Mouse (Mus musculus) neural tube, embryonic 11.5 days (tissue): ENCODE measurements around the gene Rabgap1l. TPM values are rescaled to one million over a fixed set of nuclear protein-coding genes. Genes with fewer than 3 reads are reported as not detected.

Experiments
- ATAC-seq: fragments of 200-750 bp; cut with Nextera tagmentation; 2 replicates; pipeline ENCODE4 v1.8.0; 2017; ENCODE audit warnings: moderate number of reproducible peaks, mild to moderate bottlenecking, moderate TSS enrichment, moderate library complexity; ENCODE audit not compliant: insufficient read depth, low FRiP score, low TSS enrichment
- DNase-seq: peaks from one replicate; pipeline ENCODE4 v3.0.0-alpha.2; 2015; ENCODE audit warnings: low spot score
- H3K27ac ChIP-seq: fragments of 300-500 bp; sonication (generic); 2 replicates; pipeline ENCODE4 v1.5.1; 2014; ENCODE audit warnings: low read depth, mild to moderate bottlenecking, low read length
- H3K27me3 ChIP-seq: fragments of 300-500 bp; sonication (generic); 2 replicates; pipeline ENCODE4 v1.6.1; 2014; ENCODE audit warnings: mild to moderate bottlenecking, low read length, mixed read lengths; ENCODE audit not compliant: control insufficient read depth, insufficient read depth
- H3K36me3 ChIP-seq: fragments of 300-500 bp; sonication (generic); 2 replicates; pipeline ENCODE4 v1.6.1; 2014; ENCODE audit warnings: mild to moderate bottlenecking, low read length, moderate library complexity, mixed read lengths; ENCODE audit not compliant: control insufficient read depth, insufficient read depth
- H3K4me1 ChIP-seq: fragments of 300-500 bp; sonication (generic); 2 replicates; pipeline ENCODE4 v1.6.1; 2014; ENCODE audit warnings: low read length, mixed read lengths; ENCODE audit not compliant: control insufficient read depth, insufficient read depth
- H3K4me2 ChIP-seq: fragments of 300-500 bp; sonication (generic); 2 replicates; pipeline ENCODE4 v1.6.1; 2014; ENCODE audit warnings: low read depth, mild to moderate bottlenecking, moderate library complexity
- H3K4me3 ChIP-seq: fragments of 300-500 bp; sonication (generic); 2 replicates; pipeline ENCODE4 v1.5.1; 2014; ENCODE audit warnings: low read depth, low read length
- H3K9ac ChIP-seq: fragments of 300-500 bp; sonication (generic); 2 replicates; pipeline ENCODE4 v1.6.1; 2014; ENCODE audit warnings: mild to moderate bottlenecking, low read length
- H3K9me3 ChIP-seq: fragments of 300-500 bp; sonication (generic); 2 replicates; pipeline ENCODE4 v1.6.1; 2016; ENCODE audit warnings: low read length; ENCODE audit not compliant: control insufficient read depth
- WGBS: fragments of 180-500 bp; shearing (Covaris S2); extraction: QIAGEN DNeasy Blood & Tissue Kit; methylation state at CpG from one replicate; pipeline ENCODE4 v1.1.7; 2014; 5-methylcytosine and 5-hydroxymethylcytosine counted together
- polyA plus RNA-seq: library from polyadenylated mRNA; unstranded; fragments of >200 nt; fragmentation: Nextera tagmentation; extraction: Ambion mirVana; gene quantifications from 2 replicates; pipeline ENCODE4 v1.2.1, GENCODE M21; 2014

Rabgap1l gene
- polyA plus RNA-seq, 1 experiment from 2014 or later: 14.1 TPM

DNA sequence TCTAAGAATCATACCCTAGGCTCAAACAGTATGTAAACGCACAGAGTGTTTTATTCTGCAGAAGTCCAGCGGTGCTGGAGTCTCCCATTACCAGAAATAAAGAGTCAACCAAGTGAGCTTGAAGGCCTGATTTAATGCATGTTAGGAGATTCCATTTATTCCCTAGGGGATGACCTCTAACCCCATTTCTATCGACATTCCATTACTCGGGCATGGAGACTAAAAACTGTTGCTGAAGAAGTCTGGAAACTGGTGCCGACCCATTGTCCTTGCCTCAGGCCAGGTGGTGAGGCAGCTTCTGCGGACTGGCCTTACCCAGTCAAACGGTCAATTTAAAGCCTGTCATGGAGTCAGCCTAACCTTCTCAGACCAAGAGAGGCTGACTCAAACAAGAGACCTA, 578.8 kb downstream of the Rabgap1l start:
- Histone ChIP-seq H3K9ac (no peak overlapping the region), H3K4me1 (peaks cover 16% of the 10 kb centered on the region), H3K4me2 (no peak overlapping the region), H3K9me3 (no peaks in the 10 kb centered on the region), H3K4me3 (no peak overlapping the region), H3K36me3 (no peaks in the 10 kb centered on the region), H3K27me3 (no peaks in the 10 kb centered on the region), H3K27ac (no peak overlapping the region)
- 61% methylated on average over 7 of the region's 7 CpGs for WGBS
- ATAC-seq: no peak
- no peak for DNase-seq

- H3K4me2 ChIP-seq: peak within 1 kb of the TSS; percentile 69
- peak within 1 kb of the TSS; percentile 98 for H3K27ac ChIP-seq
- H3K4me1 ChIP-seq: peaks cover 16% of the 10 kb centered on the region
- no peaks in the 10 kb centered on the region for H3K9me3 ChIP-seq
- DNase-seq (peak; percentile 100), ATAC-seq (peak; percentile 95)
- H3K9ac ChIP-seq: peak within 1 kb of the TSS; percentile 94
- H3K36me3 ChIP-seq: no peaks in the 10 kb centered on the region
- no peaks in the 10 kb centered on the region for H3K27me3 ChIP-seq
- peak within 1 kb of the TSS; percentile 89 for H3K4me3 ChIP-seq
- WGBS: under 1% methylated on average over 75 of the region's 76 CpGs
These were observed 580.0 kb downstream of the Rabgap1l start, which contains the start of gene Cacybp for GRCm38 (mm10) chr1:160212703-160213669. Cacybp (minus strand) TSS chr1:160212875.

DNA sequence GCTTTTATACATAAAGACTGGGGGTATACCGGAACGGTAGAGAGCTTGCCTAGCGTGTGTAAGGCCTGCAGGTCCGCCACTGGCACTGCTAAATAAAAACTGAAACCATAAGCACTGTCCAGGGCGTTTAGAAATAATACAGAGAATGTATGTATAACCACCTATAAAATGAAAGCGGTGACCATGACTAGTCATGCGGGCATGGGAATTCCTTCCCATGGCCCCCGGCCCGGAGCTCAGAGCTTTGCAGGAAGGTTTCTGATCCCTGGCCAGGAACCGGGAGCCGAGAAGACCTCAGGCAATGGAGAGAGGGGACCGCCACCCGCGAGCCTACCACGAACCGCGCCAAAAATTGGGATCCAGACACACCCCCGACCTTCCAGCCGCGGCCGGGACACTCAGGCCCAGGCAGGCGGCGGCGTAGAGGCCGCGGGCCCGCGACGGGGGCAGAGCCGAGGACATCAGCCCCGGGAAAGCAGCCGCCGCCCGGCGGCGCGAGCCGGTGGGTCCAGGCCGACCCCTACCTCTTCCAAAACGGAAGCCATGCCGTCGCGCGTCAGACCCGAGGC, 580.8 kb downstream of the Rabgap1l start:
- Histone ChIP-seq H3K4me3 (peak overlapping the region; percentile 89), H3K27ac (peak overlapping the region; percentile 98), H3K9ac (peak overlapping the region; percentile 94), H3K4me1 (peaks cover 16% of the 10 kb centered on the region), H3K9me3 (no peaks in the 10 kb centered on the region), H3K27me3 (no peaks in the 10 kb centered on the region), H3K36me3 (no peaks in the 10 kb centered on the region), H3K4me2 (peak overlapping the region; percentile 69)
- WGBS: under 1% methylated on average over 44 of the region's 45 CpGs
- peak; percentile 78 for ATAC-seq
- DNase-seq: no peak

DNA sequence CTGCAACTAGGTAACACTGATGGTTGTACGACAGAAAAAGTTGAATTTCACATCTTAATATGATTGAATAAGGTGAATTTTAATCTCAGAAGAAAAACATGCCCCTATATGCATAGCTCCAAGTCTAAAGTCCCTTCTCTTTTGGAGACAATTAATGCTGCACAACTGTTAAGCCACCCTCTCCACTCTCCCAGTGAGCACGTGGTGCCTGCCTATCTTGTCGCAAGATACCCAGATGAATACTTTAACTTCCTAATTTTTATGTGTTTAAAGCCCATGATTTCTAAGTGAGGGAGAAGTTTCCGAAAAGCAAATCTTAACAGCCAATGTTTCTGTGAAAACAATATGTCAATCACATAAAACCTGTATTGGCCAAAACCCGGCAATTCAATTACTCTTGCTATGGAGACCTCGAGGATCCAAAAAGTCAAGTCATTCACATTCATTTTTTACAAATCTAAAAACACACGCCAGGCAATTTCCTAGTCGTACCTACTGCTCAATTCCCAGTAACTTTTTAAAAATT, 581.4 kb downstream of the Rabgap1l start:
- H3K9ac ChIP-seq: peak overlapping the region; percentile 94
- H3K4me2 ChIP-seq: peak overlapping the region; percentile 69
- ATAC-seq: no peak
- no peaks in the 10 kb centered on the region; the same call in 1 of the 2 replicates for H3K36me3 ChIP-seq
- no peaks in the 10 kb centered on the region for H3K27me3 ChIP-seq
- 0 out of 2 replicates have a peak overlapping the region, but pooled peaks have one; percentile 98 for H3K27ac ChIP-seq
- peak overlapping the region; percentile 89 for H3K4me3 ChIP-seq
- no peaks in the 10 kb centered on the region for H3K9me3 ChIP-seq
- no peak for DNase-seq
- WGBS: 2% methylated on average over 8 of the region's 8 CpGs
- peaks cover 16% of the 10 kb centered on the region for H3K4me1 ChIP-seq

GRCm38 (mm10) chr1:160210566-160210965, 582.4 kb downstream of the Rabgap1l start:
- Histone ChIP-seq H3K4me1 (peaks cover 16% of the 10 kb centered on the region), H3K4me3 (peak overlapping the region; percentile 89; the same call in 1 of the 2 replicates), H3K27ac (no peak overlapping the region), H3K9me3 (no peaks in the 10 kb centered on the region), H3K27me3 (no peaks in the 10 kb centered on the region), H3K4me2 (peak overlapping the region; percentile 69), H3K36me3 (peaks cover 5% of the 10 kb centered on the region), H3K9ac (no peak overlapping the region)
- DNase-seq (no peak), ATAC-seq (no peak)
- 66% methylated on average over 3 of the region's 3 CpGs for WGBS

- H3K9ac ChIP-seq: no peak overlapping the region
- H3K4me1 ChIP-seq: peaks cover 16% of the 10 kb centered on the region
- no peak overlapping the region for H3K4me3 ChIP-seq
- H3K27ac ChIP-seq: no peak overlapping the region
- no peak for DNase-seq
- WGBS: 56% methylated on average over 2 of the region's 2 CpGs
- no peaks in the 10 kb centered on the region for H3K27me3 ChIP-seq
- H3K36me3 ChIP-seq: peaks cover 8% of the 10 kb centered on the region
- H3K4me2 ChIP-seq: no peak overlapping the region
- ATAC-seq: no peak
- no peaks in the 10 kb centered on the region for H3K9me3 ChIP-seq
These were observed 583.2 kb downstream of the Rabgap1l start for GRCm38 (mm10) chr1:160209844-160210243.

DNA sequence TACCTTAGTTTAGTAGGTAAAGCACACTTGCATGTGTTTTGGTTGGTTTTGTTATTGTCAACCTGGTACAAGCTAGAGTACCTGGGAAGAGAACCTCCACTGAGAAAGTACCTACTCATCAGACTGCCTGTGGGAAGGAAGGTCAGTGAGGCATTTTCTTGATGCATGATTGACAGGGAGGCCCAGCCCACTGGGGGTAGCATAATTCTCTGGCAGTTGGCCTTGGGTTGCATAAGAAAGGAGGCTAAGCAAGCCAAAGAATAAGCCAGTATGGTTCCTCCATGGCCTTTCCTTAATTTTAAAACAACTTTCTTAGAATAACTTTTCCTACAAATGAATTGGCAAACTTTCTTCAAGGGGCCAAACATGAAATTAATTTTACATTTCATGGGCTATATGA, 587.5 kb downstream of the Rabgap1l start:
- H3K27ac ChIP-seq: no peak overlapping the region
- no peak for DNase-seq
- ATAC-seq: no peak
- H3K27me3 ChIP-seq: no peaks in the 10 kb centered on the region
- H3K4me2 ChIP-seq: no peak overlapping the region
- H3K4me1 ChIP-seq: peaks cover 7% of the 10 kb centered on the region
- H3K9me3 ChIP-seq: no peaks in the 10 kb centered on the region
- peaks cover 11% of the 10 kb centered on the region for H3K36me3 ChIP-seq
- H3K4me3 ChIP-seq: no peak overlapping the region
- H3K9ac ChIP-seq: no peak overlapping the region

- under 1% methylated on average over 13 of the region's 13 CpGs for WGBS
- ATAC-seq: no peak; the same call in 1 of the 2 replicates
- Histone ChIP-seq H3K36me3 (no peaks in the 10 kb centered on the region), H3K4me3 (peak overlapping the region; percentile 73), H3K9me3 (no peaks in the 10 kb centered on the region), H3K4me2 (peak overlapping the region; percentile 58), H3K9ac (peak overlapping the region; percentile 75), H3K27ac (peak overlapping the region; percentile 34; the same call in 1 of the 2 replicates), H3K27me3 (no peaks in the 10 kb centered on the region), H3K4me1 (peaks cover 5% of the 10 kb centered on the region; the same call in 1 of the 2 replicates)
- DNase-seq: no peak
These were observed 597.7 kb downstream of the Rabgap1l start for GRCm38 (mm10) chr1:160195337-160195663.
